Mouse (Mus musculus) forebrain, embryonic 11.5 days (tissue): ENCODE results near the gene Gpr146. TPM values are rescaled to one million over a fixed set of nuclear protein-coding genes. Genes with fewer than 3 reads are reported as not detected.

Experiments
- ATAC-seq: fragments of 200-750 bp; cut with Nextera tagmentation; replicated peaks from 2 replicates; pipeline ENCODE4 v1.8.0; 2017; ENCODE audit warnings: moderate TSS enrichment; ENCODE audit not compliant: low FRiP score
- DNase-seq: peaks from one replicate; pipeline ENCODE4 v3.0.0-alpha.2; 2017; ENCODE audit warnings: low spot score
- H3K27ac ChIP-seq: fragments of 300-500 bp; sonication (generic); 2 replicates; pipeline ENCODE4 v1.5.1; 2014; ENCODE audit warnings: low read depth, low read length
- H3K27me3 ChIP-seq: fragments of 300-500 bp; sonication (generic); 2 replicates; pipeline ENCODE4 v1.6.1; 2014; ENCODE audit warnings: mild to moderate bottlenecking, low read length, mixed read lengths; ENCODE audit not compliant: control insufficient read depth, insufficient read depth
- H3K36me3 ChIP-seq: fragments of 300-500 bp; sonication (generic); 2 replicates; pipeline ENCODE4 v1.6.1; 2014; ENCODE audit warnings: mild to moderate bottlenecking, low read length, moderate library complexity, mixed read lengths; ENCODE audit not compliant: control insufficient read depth, insufficient read depth
- H3K4me1 ChIP-seq: fragments of 300-500 bp; sonication (generic); replicated peaks from 2 replicates; pipeline ENCODE4 v1.6.1; 2014; ENCODE audit warnings: low read length, mixed read lengths; ENCODE audit not compliant: control insufficient read depth, insufficient read depth
- H3K4me2 ChIP-seq: fragments of 300-500 bp; sonication (generic); 2 replicates; pipeline ENCODE4 v1.6.1; 2014; ENCODE audit warnings: low read depth, mild to moderate bottlenecking, low read length, moderate library complexity, mixed read lengths; ENCODE audit not compliant: severe bottlenecking
- H3K4me3 ChIP-seq: fragments of 300-500 bp; sonication (generic); 2 replicates; pipeline ENCODE4 v1.5.1; 2014; ENCODE audit warnings: low read depth, low read length
- H3K9ac ChIP-seq: fragments of 300-500 bp; sonication (generic); 2 replicates; pipeline ENCODE4 v1.6.1; 2014; ENCODE audit warnings: low read length
- H3K9me3 ChIP-seq: fragments of 300-500 bp; sonication (generic); 2 replicates; pipeline ENCODE4 v1.6.1; 2016; ENCODE audit warnings: low read length, mixed read lengths; ENCODE audit not compliant: control insufficient read depth
- WGBS: fragments of 180-500 bp; shearing (Covaris S2); extraction: QIAGEN DNeasy Blood & Tissue Kit; methylation state at CpG from one replicate; pipeline ENCODE4 v1.1.7; 2014; 5-methylcytosine and 5-hydroxymethylcytosine counted together
- polyA plus RNA-seq: library from polyadenylated mRNA; unstranded; fragments of >200 nt; fragmentation: Nextera tagmentation; extraction: Ambion mirVana; gene quantifications from 2 replicates; pipeline ENCODE4 v1.2.1, GENCODE M21; 2014

Gene Gpr146
- polyA plus RNA-seq, 1 experiment from 2014 or later: 1.8 TPM

GRCm38 (mm10) chr5:139415001-139415400 is 37.5 kb downstream of the Gpr146 start:
- H3K4me1 ChIP-seq: peaks cover 8% of the 10 kb centered on the region; the same call in 1 of the 2 replicates
- no peak overlapping the region for H3K9ac ChIP-seq
- no peak overlapping the region for H3K4me3 ChIP-seq
- H3K36me3 ChIP-seq: no peaks in the 10 kb centered on the region
- H3K9me3 ChIP-seq: no peaks in the 10 kb centered on the region
- no peaks in the 10 kb centered on the region for H3K27me3 ChIP-seq
- ATAC-seq: no peak
- DNase-seq: no peak
- no peak overlapping the region for H3K4me2 ChIP-seq
- 93% methylated on average over 5 of the region's 5 CpGs for WGBS
- no peak overlapping the region for H3K27ac ChIP-seq

GRCm38 (mm10) chr5:139416942-139417341 is 39.4 kb downstream of the Gpr146 start:
- Histone ChIP-seq H3K27me3 (no peaks in the 10 kb centered on the region), H3K4me3 (no peak overlapping the region), H3K9me3 (no peaks in the 10 kb centered on the region), H3K4me2 (no peak overlapping the region), H3K36me3 (no peaks in the 10 kb centered on the region), H3K9ac (no peak overlapping the region), H3K4me1 (peaks cover 8% of the 10 kb centered on the region; the same call in 1 of the 2 replicates), H3K27ac (no peak overlapping the region)
- no peak for DNase-seq
- no peak for ATAC-seq
- WGBS: 92% methylated on average over 4 of the region's 4 CpGs

DNA sequence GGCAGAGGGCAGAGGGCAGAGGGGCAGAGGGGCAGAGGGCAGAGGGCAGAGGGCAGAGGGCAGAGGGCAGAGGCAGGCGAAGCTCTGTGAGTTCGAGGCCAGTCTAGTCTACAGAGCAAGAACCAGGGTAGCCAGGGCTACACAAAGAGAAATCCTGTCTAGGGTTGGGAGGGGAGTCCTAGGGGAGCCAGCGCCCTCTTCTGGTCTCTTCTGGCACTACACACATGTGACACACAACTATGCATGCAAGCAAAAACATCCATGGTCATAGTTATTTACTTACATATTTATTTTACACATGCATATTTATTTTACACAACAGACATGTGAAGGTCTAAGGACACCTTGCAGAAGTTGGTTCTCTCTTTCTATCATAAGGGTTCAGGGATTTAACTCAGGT is 40.0 kb downstream of the Gpr146 start:
- Histone ChIP-seq H3K4me2 (no peak overlapping the region), H3K36me3 (no peaks in the 10 kb centered on the region), H3K9me3 (no peaks in the 10 kb centered on the region), H3K4me3 (no peak overlapping the region), H3K27ac (no peak overlapping the region), H3K4me1 (peaks cover 8% of the 10 kb centered on the region; the same call in 1 of the 2 replicates), H3K9ac (no peak overlapping the region), H3K27me3 (no peaks in the 10 kb centered on the region)
- DNase-seq (no peak), ATAC-seq (no peak)
- WGBS: 93% methylated on average over 3 of the region's 3 CpGs

- no peaks in the 10 kb centered on the region for H3K36me3 ChIP-seq
- no peak overlapping the region for H3K9ac ChIP-seq
- H3K4me2 ChIP-seq: no peak overlapping the region
- peaks cover 10% of the 10 kb centered on the region for H3K4me1 ChIP-seq
- H3K27ac ChIP-seq: peak overlapping the region; percentile 63
- no peak overlapping the region for H3K4me3 ChIP-seq
- H3K27me3 ChIP-seq: no peaks in the 10 kb centered on the region
- ATAC-seq: no peak
- no peak for DNase-seq
- H3K9me3 ChIP-seq: no peaks in the 10 kb centered on the region
- 65% methylated on average over 2 of the region's 2 CpGs for WGBS
Measured at GRCm38 (mm10) chr5:139418110-139418509, 40.6 kb downstream of the Gpr146 start.

GRCm38 (mm10) chr5:139418633-139419032 is 41.1 kb downstream of the Gpr146 start:
- ATAC-seq (0 out of 2 replicates have a peak, but pooled peaks have one; percentile 42), DNase-seq (no peak)
- Histone ChIP-seq H3K36me3 (no peaks in the 10 kb centered on the region), H3K9me3 (no peaks in the 10 kb centered on the region), H3K27ac (peak overlapping the region; percentile 63), H3K9ac (0 out of 2 replicates have a peak overlapping the region, but pooled peaks have one; percentile 20), H3K4me1 (peaks cover 12% of the 10 kb centered on the region), H3K4me2 (0 out of 2 replicates have a peak overlapping the region, but pooled peaks have one; percentile 1), H3K4me3 (no peak overlapping the region), H3K27me3 (no peaks in the 10 kb centered on the region)
- WGBS: 19% methylated on average over 3 of the region's 3 CpGs

DNA sequence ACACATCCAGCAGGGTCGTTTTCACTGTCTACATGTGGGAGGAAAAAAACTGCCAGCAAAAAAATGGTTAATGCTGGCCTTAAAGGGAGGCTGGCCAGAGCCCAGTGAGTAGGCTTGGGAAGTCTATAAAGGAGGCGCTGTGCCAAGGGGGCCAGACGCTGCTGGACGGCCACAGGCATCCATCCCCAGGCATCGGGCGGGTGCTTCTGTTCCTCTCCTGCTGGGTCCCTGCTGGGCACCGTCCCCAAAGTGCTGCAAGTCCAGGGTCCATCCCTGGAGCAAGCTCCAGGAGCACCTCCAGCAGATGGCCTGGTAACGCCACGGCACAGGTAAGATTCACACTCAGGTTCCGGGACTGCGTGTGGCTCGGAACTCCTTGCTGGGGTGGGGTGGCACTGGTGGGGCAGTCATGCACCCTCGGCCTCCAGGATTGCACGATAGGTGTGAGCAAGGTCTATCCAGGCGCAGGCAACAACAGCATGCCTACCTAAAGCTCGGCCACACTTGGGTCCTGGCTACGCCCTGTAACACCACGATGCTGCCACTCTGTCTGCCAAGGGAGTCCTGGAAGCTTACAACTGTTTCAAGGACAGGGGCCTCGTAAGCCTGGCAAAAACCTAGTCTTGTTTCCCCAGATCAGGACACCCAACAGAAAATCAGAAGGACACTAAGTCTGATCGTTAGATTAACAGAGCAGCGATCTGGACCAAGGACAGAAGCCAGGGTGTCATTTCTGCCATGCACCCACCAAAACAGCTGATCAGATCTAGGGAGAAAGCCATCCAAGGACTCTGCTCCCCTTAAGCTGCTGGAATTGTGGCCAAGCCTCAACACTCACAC is 45.7 kb downstream of the Gpr146 start, which contains the start of gene Gper1:
Gper1 (plus strand) TSS at position 126 of the 840 bp plus-strand sequence.
- Histone ChIP-seq H3K27me3 (no peaks in the 10 kb centered on the region), H3K4me1 (peaks cover 10% of the 10 kb centered on the region), H3K9me3 (no peaks in the 10 kb centered on the region), H3K9ac (peak within 1 kb of the TSS; percentile 44; the same call in 1 of the 2 replicates), H3K4me3 (no peak within 1 kb of the TSS), H3K4me2 (no peak within 1 kb of the TSS), H3K27ac (no peak within 1 kb of the TSS), H3K36me3 (no peaks in the 10 kb centered on the region; the same call in 1 of the 2 replicates)
- 60% methylated on average over 21 of the region's 21 CpGs for WGBS
- no peak for ATAC-seq
- no peak for DNase-seq

DNA sequence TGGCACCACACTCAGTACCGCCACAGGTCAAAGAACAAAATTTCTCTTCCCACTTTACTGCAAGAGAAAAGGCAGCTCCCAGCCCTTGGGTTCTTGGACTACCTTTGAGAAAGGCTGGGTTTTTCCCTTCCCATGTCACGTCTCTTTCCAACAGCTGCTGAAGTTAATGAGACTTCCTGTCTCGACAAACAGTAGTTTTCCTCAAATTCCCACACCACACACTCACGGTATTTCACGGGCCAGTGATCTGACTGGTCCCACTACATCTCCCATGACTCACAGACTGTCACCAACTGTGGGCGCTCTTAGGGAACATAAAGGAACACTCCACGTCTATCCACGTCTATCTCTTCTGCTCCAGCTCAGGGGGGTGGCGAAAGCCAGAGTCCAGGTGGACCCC is 47.7 kb downstream of the Gpr146 start:
- Histone ChIP-seq H3K9me3 (no peaks in the 10 kb centered on the region), H3K4me3 (no peak overlapping the region), H3K4me1 (peaks cover 3% of the 10 kb centered on the region), H3K36me3 (no peaks in the 10 kb centered on the region; the same call in 1 of the 2 replicates), H3K27ac (no peak overlapping the region), H3K27me3 (no peaks in the 10 kb centered on the region), H3K9ac (no peak overlapping the region), H3K4me2 (no peak overlapping the region)
- DNase-seq: no peak
- 94% methylated on average over 9 of the region's 9 CpGs for WGBS
- no peak for ATAC-seq

DNA sequence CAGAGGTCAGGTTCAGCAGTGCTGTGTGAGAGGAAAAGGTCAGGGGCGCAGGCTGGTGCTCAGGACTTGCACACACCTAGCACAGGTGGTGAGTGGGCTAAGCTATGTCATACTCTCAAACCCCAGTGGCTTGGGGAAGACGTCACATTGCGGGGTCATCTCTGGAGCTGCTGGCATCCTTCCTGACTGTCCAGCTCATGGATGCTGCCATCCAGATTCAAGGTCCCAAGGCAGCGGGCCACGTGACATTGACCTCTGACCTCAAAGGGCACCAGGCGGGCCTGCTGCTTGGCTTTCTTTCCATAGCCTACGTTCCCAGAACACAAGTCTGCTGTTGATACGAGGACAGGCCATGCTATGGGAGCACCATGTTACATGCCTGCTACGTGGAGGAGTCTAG is 49.5 kb downstream of the Gpr146 start:
- Histone ChIP-seq H3K27me3 (no peaks in the 10 kb centered on the region), H3K4me1 (peaks cover 3% of the 10 kb centered on the region), H3K9me3 (no peaks in the 10 kb centered on the region), H3K27ac (no peak overlapping the region), H3K36me3 (no peaks in the 10 kb centered on the region; the same call in 1 of the 2 replicates), H3K9ac (no peak overlapping the region), H3K4me2 (no peak overlapping the region), H3K4me3 (no peak overlapping the region)
- ATAC-seq: no peak
- 93% methylated on average over 9 of the region's 9 CpGs for WGBS
- DNase-seq: no peak
